Mouse (Mus musculus): ENCODE measurements around the gene Ccdc162.

Ccdc162 gene

GRCm38 (mm10) chr10:41635276-41636033 lies 81.0 kb downstream of the Ccdc162 start:
- no peak for DNase-seq (ENCODE audit: low spot score)

- DNase-seq (ENCODE audit: low spot score), result no peak
Observed at GRCm38 (mm10) chr10:41633801-41634200, 82.6 kb downstream of the Ccdc162 start.

- no peak for DNase-seq (ENCODE audit: low spot score)
Observed at GRCm38 (mm10) chr10:41632062-41632461, 84.4 kb downstream of the Ccdc162 start.

GRCm38 (mm10) chr10:41626996-41627395 lies 89.4 kb downstream of the Ccdc162 start:
- DNase-seq (ENCODE audit: low spot score), result no peak

- no peak for DNase-seq (ENCODE audit: low spot score)
Observed at GRCm38 (mm10) chr10:41619988-41620387, 96.4 kb downstream of the Ccdc162 start.

GRCm38 (mm10) chr10:41615487-41615886 lies 100.9 kb downstream of the Ccdc162 start:
- DNase-seq (ENCODE audit: low spot score), result no peak

- no peak for DNase-seq (ENCODE audit: low spot score)
Observed at GRCm38 (mm10) chr10:41611941-41612340, 104.5 kb downstream of the Ccdc162 start.

GRCm38 (mm10) chr10:41609475-41609874 lies 107.0 kb downstream of the Ccdc162 start:
- DNase-seq (ENCODE audit: low spot score), result no peak

GRCm38 (mm10) chr10:41608485-41608884 lies 107.9 kb downstream of the Ccdc162 start:
- DNase-seq (ENCODE audit: low spot score), result no peak

- DNase-seq (ENCODE audit: low spot score), result no peak
Observed at GRCm38 (mm10) chr10:41602667-41603066, 113.8 kb downstream of the Ccdc162 start.

GRCm38 (mm10) chr10:41601898-41602545 lies 114.4 kb downstream of the Ccdc162 start:
- DNase-seq (ENCODE audit: low spot score), result no peak

- no peak for DNase-seq (ENCODE audit: low spot score)
Observed at GRCm38 (mm10) chr10:41601302-41601701, 115.1 kb downstream of the Ccdc162 start.

- no peak for DNase-seq (ENCODE audit: low spot score)
Observed at GRCm38 (mm10) chr10:41599051-41599450, 117.4 kb downstream of the Ccdc162 start.

- DNase-seq (ENCODE audit: low spot score), result no peak
Observed at GRCm38 (mm10) chr10:41598221-41598620, 118.2 kb downstream of the Ccdc162 start.

GRCm38 (mm10) chr10:41595550-41595949 lies 120.9 kb downstream of the Ccdc162 start:
- no peak for DNase-seq (ENCODE audit: low spot score)

- DNase-seq (ENCODE audit: low spot score), result no peak
Observed at GRCm38 (mm10) chr10:41594957-41595356, 121.5 kb downstream of the Ccdc162 start.

- no peak for DNase-seq (ENCODE audit: low spot score)
Observed at GRCm38 (mm10) chr10:41594433-41594832, 122.0 kb downstream of the Ccdc162 start.

- DNase-seq (ENCODE audit: low spot score), result no peak
Observed at GRCm38 (mm10) chr10:41588616-41589015, 127.8 kb downstream of the Ccdc162 start.

GRCm38 (mm10) chr10:41586947-41587852 lies 129.2 kb downstream of the Ccdc162 start:
- DNase-seq (ENCODE audit: low spot score), result no peak

- DNase-seq (ENCODE audit: low spot score), result no peak
Observed at GRCm38 (mm10) chr10:41583383-41583782, 133.1 kb downstream of the Ccdc162 start.

GRCm38 (mm10) chr10:41582901-41583361 lies 133.5 kb downstream of the Ccdc162 start:
- DNase-seq (ENCODE audit: low spot score), result no peak

GRCm38 (mm10) chr10:41580441-41580840 lies 136.0 kb downstream of the Ccdc162 start:
- DNase-seq (ENCODE audit: low spot score), result no peak

Data from retina, embryonic 14.5 days (tissue).